Mouse (Mus musculus) neural tube, embryonic 10.5 days (tissue): ENCODE data around the gene Eif4e2.

ENCODE experiments used
- DNase-seq: peaks from one replicate; pipeline ENCODE4 v3.0.0-alpha.2; 2017; ENCODE audit warnings: low spot score; ENCODE audit errors: extremely low spot score

The Eif4e2 gene

GRCm38 (mm10) chr1:87213735-87214704 is at the start of gene Eif4e2:
Gene Eif4e2, plus strand, starts transcription at chr1:87213914.
- peak; percentile 95 for DNase-seq

GRCm38 (mm10) chr1:87164164-87164795 is 49.4 kb upstream of the Eif4e2 start:
- no peak for DNase-seq

GRCm38 (mm10) chr1:87164796-87165184 is 48.9 kb upstream of the Eif4e2 start:
- DNase-seq = no peak

GRCm38 (mm10) chr1:87170458-87170857 is 43.3 kb upstream of the Eif4e2 start:
- no peak for DNase-seq

- DNase-seq = no peak
These were observed 42.4 kb upstream of the Eif4e2 start for GRCm38 (mm10) chr1:87171312-87171711.

- DNase-seq = no peak
These were observed 41.4 kb upstream of the Eif4e2 start for GRCm38 (mm10) chr1:87172316-87172715.

GRCm38 (mm10) chr1:87174006-87174955 is 39.4 kb upstream of the Eif4e2 start:
- DNase-seq = peak; percentile 79

GRCm38 (mm10) chr1:87175852-87176292 is 37.8 kb upstream of the Eif4e2 start:
- peak; percentile 60 for DNase-seq

- DNase-seq = no peak
These were observed 32.8 kb upstream of the Eif4e2 start for GRCm38 (mm10) chr1:87180896-87181295.

GRCm38 (mm10) chr1:87183013-87183412 is 30.7 kb upstream of the Eif4e2 start, which contains the start of gene Prss56:
Gene Prss56, plus strand, starts transcription at chr1:87183313.
- DNase-seq = no peak

- no peak for DNase-seq
These were observed 29.5 kb upstream of the Eif4e2 start for GRCm38 (mm10) chr1:87183998-87184750.

GRCm38 (mm10) chr1:87184751-87185139 is 29.0 kb upstream of the Eif4e2 start:
- DNase-seq = peak; percentile 63

GRCm38 (mm10) chr1:87185526-87185925 is 28.2 kb upstream of the Eif4e2 start:
- no peak for DNase-seq

- DNase-seq = peak; percentile 73
These were observed 27.3 kb upstream of the Eif4e2 start for GRCm38 (mm10) chr1:87186261-87187036.

- DNase-seq = peak; percentile 93
These were observed 26.7 kb upstream of the Eif4e2 start for GRCm38 (mm10) chr1:87187037-87187355.

- DNase-seq = no peak
These were observed 23.3 kb upstream of the Eif4e2 start, which contains the start of gene Chrnd for GRCm38 (mm10) chr1:87190429-87190828. Gene Chrnd, plus strand, starts transcription at chr1:87190607.

GRCm38 (mm10) chr1:87197296-87197695 is 16.4 kb upstream of the Eif4e2 start:
- DNase-seq = no peak

- DNase-seq = no peak
These were observed 15.3 kb upstream of the Eif4e2 start for GRCm38 (mm10) chr1:87198119-87199065.

- DNase-seq = no peak
These were observed 12.9 kb upstream of the Eif4e2 start for GRCm38 (mm10) chr1:87200811-87201210.
